Mouse (Mus musculus): ENCODE results near the gene 2810004N23Rik. TPM values are rescaled to one million over a fixed set of nuclear protein-coding genes. Genes with fewer than 3 reads are reported as not detected.
"Not testable (repeated sequence)": the region's sequence is repeated elsewhere in the genome, so short reads cannot be mapped to it uniquely, and the experiment has no call there.

2810004N23Rik gene
- total RNA-seq, 1 experiment from 2014 or later = 27.4 TPM

- no peak for ATAC-seq (replicated peaks; ENCODE audit: insufficient number of reproducible peaks, low FRiP score, low TSS enrichment, poor library complexity, severe bottlenecking)
Observed at GRCm38 (mm10) chr8:124871474-124871873, 8.6 kb upstream of the 2810004N23Rik start.

DNA sequence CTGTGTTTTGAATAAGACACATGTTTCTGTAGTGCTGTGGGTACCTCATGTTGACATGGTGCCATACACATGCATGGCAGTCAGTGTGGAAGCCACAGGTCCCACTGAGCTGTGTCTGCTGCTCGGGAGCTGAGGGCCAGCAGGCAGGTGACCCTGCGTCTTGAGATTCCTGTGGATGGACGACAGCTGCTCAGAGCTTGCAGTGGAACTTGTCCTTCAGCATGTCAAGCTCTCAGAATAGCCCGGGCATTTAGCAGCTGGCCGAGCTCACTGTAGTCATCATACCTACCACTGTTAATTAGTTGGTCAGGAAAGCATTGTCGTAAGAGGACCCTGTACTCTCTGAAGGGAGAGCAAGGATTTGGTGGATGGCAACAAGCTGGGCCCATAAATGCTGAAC lies 6.8 kb upstream of the 2810004N23Rik start:
- no peak for ATAC-seq (replicated peaks; ENCODE audit: insufficient number of reproducible peaks, low FRiP score, low TSS enrichment, poor library complexity, severe bottlenecking)

DNA sequence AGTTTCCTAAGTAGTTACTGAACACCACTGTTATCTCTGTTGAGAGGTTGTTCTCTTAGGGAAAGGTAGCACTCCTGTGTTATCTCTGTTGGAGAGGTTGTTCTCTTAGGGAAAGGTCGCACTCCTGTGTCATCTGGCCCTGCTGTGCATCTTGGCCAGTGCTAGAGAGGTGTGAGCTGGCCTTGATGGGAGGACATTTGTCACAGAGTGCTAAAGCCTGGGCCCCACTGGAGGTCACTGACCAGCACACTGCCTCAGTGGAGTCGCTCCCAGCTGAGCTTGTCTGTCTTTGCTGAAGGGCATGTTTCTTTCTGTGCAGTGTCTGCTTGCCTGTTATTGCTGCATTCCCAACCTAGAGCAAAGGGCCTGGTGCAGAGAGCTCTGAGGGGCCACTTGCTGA lies 4.2 kb upstream of the 2810004N23Rik start:
- no peak for ATAC-seq (replicated peaks; ENCODE audit: insufficient number of reproducible peaks, low FRiP score, low TSS enrichment, poor library complexity, severe bottlenecking)

GRCm38 (mm10) chr8:124866669-124867068 lies 3.7 kb upstream of the 2810004N23Rik start:
- ATAC-seq (replicated peaks; ENCODE audit: insufficient number of reproducible peaks, low FRiP score, low TSS enrichment, poor library complexity, severe bottlenecking) = no peak; the same call in 1 of the 2 replicates

GRCm38 (mm10) chr8:124863729-124864128 lies 809 bp upstream of the 2810004N23Rik start:
- ATAC-seq (replicated peaks; ENCODE audit: insufficient number of reproducible peaks, low FRiP score, low TSS enrichment, poor library complexity, severe bottlenecking) = no peak

GRCm38 (mm10) chr8:124863163-124863677 lies 300 bp upstream of the 2810004N23Rik start:
- ATAC-seq (replicated peaks; ENCODE audit: insufficient number of reproducible peaks, low FRiP score, low TSS enrichment, poor library complexity, severe bottlenecking) = no peak; the same call in 1 of the 2 replicates

DNA sequence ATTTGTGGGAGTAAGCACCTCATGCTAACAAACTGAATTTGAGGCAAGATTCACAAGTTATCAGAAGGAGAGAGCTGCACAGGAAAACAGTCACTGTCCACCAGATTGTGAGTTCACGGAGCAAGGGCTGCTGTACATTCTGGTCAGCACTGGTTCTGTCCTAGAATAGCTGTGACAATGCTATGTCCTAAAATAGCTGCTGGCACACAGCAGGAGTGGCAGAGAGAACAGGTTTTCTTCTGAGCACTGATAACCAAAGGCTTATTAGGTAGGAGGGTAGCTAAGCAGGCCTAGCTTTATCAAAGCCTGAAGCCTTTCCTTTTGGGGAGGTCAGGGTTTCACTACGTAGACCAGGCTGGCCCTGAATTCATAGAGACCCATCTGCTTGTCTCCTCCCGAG lies 2.7 kb downstream of the 2810004N23Rik start:
- ATAC-seq (replicated peaks; ENCODE audit: insufficient number of reproducible peaks, low FRiP score, low TSS enrichment, poor library complexity, severe bottlenecking) = no peak

DNA sequence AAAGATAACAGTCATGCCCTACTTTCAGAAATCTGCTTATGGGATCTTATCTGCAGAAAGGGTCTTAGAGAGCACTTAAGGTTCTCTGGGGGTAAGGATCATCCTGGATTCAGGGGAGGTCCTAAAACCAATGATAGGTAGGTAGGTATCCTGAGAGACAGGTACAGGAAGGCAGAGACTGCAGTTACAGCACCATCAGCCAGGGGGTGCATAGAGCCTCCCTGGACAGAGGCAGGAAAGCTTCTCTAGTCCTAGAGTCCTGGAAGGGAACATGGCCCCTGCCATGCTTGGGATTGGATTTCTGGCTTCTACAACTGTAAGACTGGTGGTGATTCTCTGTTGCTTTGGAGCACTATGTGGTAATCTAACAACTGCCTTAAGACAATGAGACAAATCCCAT lies 3.5 kb downstream of the 2810004N23Rik start:
- 0 out of 2 replicates have a peak, but pooled peaks have one; percentile 29 for ATAC-seq (replicated peaks; ENCODE audit: insufficient number of reproducible peaks, low FRiP score, low TSS enrichment, poor library complexity, severe bottlenecking)

DNA sequence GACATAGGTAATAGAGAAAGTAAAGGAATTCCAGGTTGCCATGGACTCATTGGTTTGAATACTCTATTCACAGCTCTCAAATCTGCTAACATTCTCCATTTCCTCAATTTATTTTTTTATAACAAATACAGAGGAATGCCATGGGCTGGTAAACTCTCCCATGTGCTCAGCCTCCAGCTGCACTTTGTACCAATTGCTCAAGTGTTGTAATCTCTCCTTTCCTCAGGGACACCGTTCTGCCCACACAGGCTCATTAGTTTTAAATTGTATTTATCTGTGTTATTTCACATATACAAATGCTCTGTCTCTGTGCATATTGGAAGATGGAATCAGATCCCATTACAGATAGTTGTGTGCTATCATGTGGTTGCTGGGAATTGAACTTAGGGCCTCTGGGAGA lies 9.4 kb downstream of the 2810004N23Rik start:
- no peak for ATAC-seq (replicated peaks; ENCODE audit: insufficient number of reproducible peaks, low FRiP score, low TSS enrichment, poor library complexity, severe bottlenecking)

GRCm38 (mm10) chr8:124845573-124845972 lies 17.3 kb downstream of the 2810004N23Rik start:
- ATAC-seq (replicated peaks; ENCODE audit: insufficient number of reproducible peaks, low FRiP score, low TSS enrichment, poor library complexity, severe bottlenecking) = no peak

GRCm38 (mm10) chr8:124845131-124845530 lies 17.8 kb downstream of the 2810004N23Rik start:
- ATAC-seq (replicated peaks; ENCODE audit: insufficient number of reproducible peaks, low FRiP score, low TSS enrichment, poor library complexity, severe bottlenecking) = no peak

DNA sequence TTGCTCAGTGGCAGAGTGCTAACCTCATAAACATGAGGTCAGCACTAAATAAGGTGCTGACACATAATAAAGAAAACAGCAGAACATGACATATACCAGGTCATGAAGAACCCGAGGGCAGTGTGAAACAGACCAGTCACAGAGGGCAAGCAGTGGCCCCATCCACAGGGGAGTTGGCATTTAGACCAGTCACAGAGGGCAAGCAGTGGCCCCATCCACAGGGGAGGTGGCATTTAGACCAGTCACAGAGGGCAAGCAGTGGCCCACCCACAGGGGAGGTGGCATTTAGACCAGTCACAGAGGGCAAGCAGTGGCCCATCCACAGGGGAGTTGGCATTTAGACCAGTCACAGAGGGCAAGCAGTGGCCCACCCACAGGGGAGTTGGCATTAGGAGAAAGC lies 20.0 kb downstream of the 2810004N23Rik start:
- ATAC-seq (replicated peaks; ENCODE audit: insufficient number of reproducible peaks, low FRiP score, low TSS enrichment, poor library complexity, severe bottlenecking) = not testable (repeated sequence)

DNA sequence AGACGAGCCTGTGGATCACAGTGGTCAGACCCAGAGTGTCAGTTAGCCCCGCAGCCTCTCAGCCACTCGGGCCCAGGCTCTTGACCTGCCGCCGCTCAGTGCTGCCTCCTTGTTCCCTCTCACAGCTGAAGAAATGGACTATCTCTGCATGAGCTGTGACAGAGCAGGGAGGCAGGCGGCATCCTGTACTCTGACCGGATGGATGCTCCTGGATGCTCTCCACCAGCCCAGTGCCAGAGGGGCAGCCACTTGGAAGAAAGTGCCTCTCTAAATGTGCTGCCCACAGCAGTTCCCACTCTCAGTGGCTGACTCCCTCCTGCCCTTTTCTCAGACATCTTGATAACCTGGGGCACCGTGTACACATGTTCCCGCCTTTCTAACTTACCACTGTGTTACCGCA lies 21.1 kb downstream of the 2810004N23Rik start:
- no peak for ATAC-seq (replicated peaks; ENCODE audit: insufficient number of reproducible peaks, low FRiP score, low TSS enrichment, poor library complexity, severe bottlenecking)

- no peak for ATAC-seq (replicated peaks; ENCODE audit: insufficient number of reproducible peaks, low FRiP score, low TSS enrichment, poor library complexity, severe bottlenecking)
Observed at GRCm38 (mm10) chr8:124840900-124841299, 22.0 kb downstream of the 2810004N23Rik start.

- no peak for ATAC-seq (replicated peaks; ENCODE audit: insufficient number of reproducible peaks, low FRiP score, low TSS enrichment, poor library complexity, severe bottlenecking)
Observed at GRCm38 (mm10) chr8:124839371-124839770, 23.5 kb downstream of the 2810004N23Rik start.

DNA sequence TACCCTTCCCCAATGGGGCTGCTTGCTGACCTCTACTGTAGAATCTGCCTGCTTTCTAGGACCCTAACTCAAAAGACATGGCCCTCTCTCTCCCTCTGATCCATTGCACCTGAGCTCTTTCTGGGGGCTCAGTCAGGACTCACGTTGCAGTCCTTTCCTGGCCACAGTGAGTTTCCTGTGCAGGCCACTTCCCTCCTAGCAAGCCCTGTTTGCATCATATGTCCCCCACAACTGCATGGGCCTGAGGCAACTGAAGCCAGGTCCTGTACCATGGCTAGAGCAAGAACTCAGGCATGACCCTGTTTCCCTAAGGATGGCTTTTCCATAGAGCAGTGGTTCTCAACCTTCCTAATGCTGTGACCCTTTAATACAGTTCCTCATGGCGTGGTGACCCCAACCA lies 25.0 kb downstream of the 2810004N23Rik start:
- no peak for ATAC-seq (replicated peaks; ENCODE audit: insufficient number of reproducible peaks, low FRiP score, low TSS enrichment, poor library complexity, severe bottlenecking)

GRCm38 (mm10) chr8:124836907-124837306 lies 26.0 kb downstream of the 2810004N23Rik start:
- no peak for ATAC-seq (replicated peaks; ENCODE audit: insufficient number of reproducible peaks, low FRiP score, low TSS enrichment, poor library complexity, severe bottlenecking)

DNA sequence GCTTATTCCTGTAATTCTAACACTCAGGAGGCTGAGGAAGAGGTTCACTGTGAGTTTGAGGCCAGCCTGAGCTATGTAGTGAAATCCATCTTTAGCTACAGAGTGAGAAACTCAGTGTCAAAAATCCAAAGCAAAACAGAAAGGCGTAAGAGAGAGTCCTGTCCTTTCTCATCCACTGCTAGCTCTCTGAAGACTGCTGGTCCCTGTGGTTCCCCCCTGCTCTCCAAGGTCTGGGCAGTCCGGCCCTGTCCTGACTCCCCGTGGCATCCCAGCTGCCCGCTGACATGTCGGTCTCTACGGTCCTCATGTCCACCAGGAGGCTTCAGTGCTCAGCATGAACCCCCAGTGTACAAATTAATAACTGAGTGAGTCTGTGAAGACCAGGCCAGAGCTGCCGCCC lies 26.6 kb downstream of the 2810004N23Rik start:
- ATAC-seq (replicated peaks; ENCODE audit: insufficient number of reproducible peaks, low FRiP score, low TSS enrichment, poor library complexity, severe bottlenecking) = no peak

GRCm38 (mm10) chr8:124835848-124836247 lies 27.1 kb downstream of the 2810004N23Rik start:
- ATAC-seq (replicated peaks; ENCODE audit: insufficient number of reproducible peaks, low FRiP score, low TSS enrichment, poor library complexity, severe bottlenecking) = no peak

GRCm38 (mm10) chr8:124833430-124834205 lies 29.3 kb downstream of the 2810004N23Rik start:
- ATAC-seq (replicated peaks; ENCODE audit: insufficient number of reproducible peaks, low FRiP score, low TSS enrichment, poor library complexity, severe bottlenecking) = no peak
